Mouse (Mus musculus) limb, embryonic 14.5 days (tissue): ENCODE measurements around the gene Lif. TPM values are rescaled to one million over a fixed set of nuclear protein-coding genes. Genes with fewer than 3 reads are reported as not detected.

Experiments
- ATAC-seq: fragments of 200-750 bp; cut with Nextera tagmentation; 2 replicates; pipeline ENCODE4 v1.8.0; 2017; ENCODE audit warnings: low read depth, moderate number of reproducible peaks, moderate TSS enrichment; ENCODE audit not compliant: low FRiP score
- DNase-seq: peaks from one replicate; pipeline ENCODE4 v3.0.0-alpha.2; 2015; ENCODE audit warnings: low spot score
- H3K27ac ChIP-seq: fragments of 300-500 bp; sonication (generic); replicated peaks from 2 replicates; pipeline ENCODE4 v1.5.1; 2014; ENCODE audit warnings: low read depth, mild to moderate bottlenecking, low read length, moderate library complexity, mixed read lengths
- H3K27me3 ChIP-seq: fragments of 300-500 bp; sonication (generic); 2 replicates; pipeline ENCODE4 v1.6.1; 2014; ENCODE audit warnings: low read length, mixed read lengths; ENCODE audit not compliant: control insufficient read depth, insufficient read depth
- H3K36me3 ChIP-seq: fragments of 300-500 bp; sonication (generic); 2 replicates; pipeline ENCODE4 v1.6.1; 2014; ENCODE audit warnings: mild to moderate bottlenecking, low read length, moderate library complexity, mixed read lengths; ENCODE audit not compliant: control insufficient read depth, insufficient read depth
- H3K4me1 ChIP-seq: fragments of 300-500 bp; sonication (generic); 2 replicates; pipeline ENCODE4 v1.6.1; 2014; ENCODE audit warnings: antibody characterized with exemption, low read length, mixed read lengths; ENCODE audit not compliant: control insufficient read depth, insufficient read depth
- H3K4me2 ChIP-seq: fragments of 300-500 bp; sonication (generic); replicated peaks from 2 replicates; pipeline ENCODE4 v1.6.1; 2014; ENCODE audit warnings: low read depth, mild to moderate bottlenecking, low read length, moderate library complexity; ENCODE audit not compliant: severe bottlenecking
- H3K4me3 ChIP-seq: fragments of 300-500 bp; sonication (generic); replicated peaks from 2 replicates; pipeline ENCODE4 v1.5.1; 2014; ENCODE audit warnings: low read length
- H3K9ac ChIP-seq: fragments of 300-500 bp; sonication (generic); 2 replicates; pipeline ENCODE4 v1.6.1; 2014; ENCODE audit warnings: mild to moderate bottlenecking, low read depth, low read length, moderate library complexity; ENCODE audit not compliant: severe bottlenecking
- H3K9me3 ChIP-seq: fragments of 300-500 bp; sonication (generic); 2 replicates; pipeline ENCODE4 v1.6.1; 2016; ENCODE audit warnings: low read length; ENCODE audit not compliant: control insufficient read depth
- POLR2A ChIP-seq: fragments of 200-500 bp; IDR thresholded peaks from 2 replicates; pipeline ENCODE4 v1.8.0; 2012; ENCODE audit warnings: inconsistent platforms, mild to moderate bottlenecking, moderate library complexity, borderline replicate concordance; ENCODE audit not compliant: insufficient read depth, insufficient read length; ENCODE audit errors: extremely low read depth
- WGBS: fragments of 180-500 bp; shearing (Covaris S2); extraction: QIAGEN DNeasy Blood & Tissue Kit; methylation state at CpG from one replicate; pipeline ENCODE4 v1.1.7; 2014; 5-methylcytosine and 5-hydroxymethylcytosine counted together
- polyA plus RNA-seq, 2 experiments: library from polyadenylated mRNA; depleted of rRNA in 1 of 2; stranded (reverse) in 1 of 2; unstranded in 1 of 2; fragments of >200 nt; fragmentation: Nextera tagmentation in 1 of 2; extraction: Ambion mirVana in 1 of 2; gene quantifications; 2 replicates each; pipeline versions ENCODE4 v1.2.1 to v1.2.3; 2012 to 2014

The Lif gene
- polyA plus RNA-seq, 2 experiments: 0.50 to 0.89 TPM

- ATAC-seq: no peak
- TF ChIP-seq POLR2A: no peak
These were observed 50.7 kb downstream of the Lif start for GRCm38 (mm10) chr11:4308060-4308513.

GRCm38 (mm10) chr11:4308514-4309450, 51.4 kb downstream of the Lif start:
- DNase-seq: peak; percentile 78
- 13% methylated on average over 25 of the region's 25 CpGs for WGBS

More at GRCm38 (mm10) chr11:4308060-4308513, 50.7 kb downstream of the Lif start:
- H3K9me3 ChIP-seq: no peaks in the 10 kb centered on the region
- no peaks in the 10 kb centered on the region for H3K36me3 ChIP-seq
- no peak overlapping the region for H3K9ac ChIP-seq
- DNase-seq: peak; percentile 27
- H3K4me1 ChIP-seq: peaks cover 26% of the 10 kb centered on the region
- H3K4me3 ChIP-seq: no peak overlapping the region
- peak overlapping the region; percentile 40; the same call in 1 of the 2 replicates for H3K4me2 ChIP-seq
- H3K27ac ChIP-seq: peak overlapping the region; percentile 78
- 10% methylated on average over 6 of the region's 6 CpGs for WGBS
- H3K27me3 ChIP-seq: no peaks in the 10 kb centered on the region

GRCm38 (mm10) chr11:4309613-4310012, 52.3 kb downstream of the Lif start:
- H3K27me3 ChIP-seq: no peaks in the 10 kb centered on the region
- no peak for TF ChIP-seq POLR2A
- no peak for ATAC-seq

More at GRCm38 (mm10) chr11:4308514-4309450, 51.4 kb downstream of the Lif start:
- no peak overlapping the region for H3K4me3 ChIP-seq
- peak overlapping the region; percentile 78 for H3K27ac ChIP-seq
- H3K4me1 ChIP-seq: peaks cover 26% of the 10 kb centered on the region
- H3K9me3 ChIP-seq: no peaks in the 10 kb centered on the region
- H3K4me2 ChIP-seq: peak overlapping the region; percentile 40
- H3K27me3 ChIP-seq: no peaks in the 10 kb centered on the region
- TF ChIP-seq POLR2A: no peak
- peak overlapping the region; percentile 36; the same call in 1 of the 2 replicates for H3K9ac ChIP-seq
- peak; percentile 86 for ATAC-seq
- H3K36me3 ChIP-seq: no peaks in the 10 kb centered on the region

GRCm38 (mm10) chr11:4310324-4310723, 53.0 kb downstream of the Lif start:
- Histone ChIP-seq H3K4me2 (no peak overlapping the region), H3K9me3 (no peaks in the 10 kb centered on the region), H3K27ac (no peak overlapping the region), H3K36me3 (no peaks in the 10 kb centered on the region), H3K27me3 (no peaks in the 10 kb centered on the region), H3K4me3 (no peak overlapping the region), H3K4me1 (peaks cover 26% of the 10 kb centered on the region), H3K9ac (no peak overlapping the region)
- DNase-seq: no peak
- 83% methylated on average over 4 of the region's 4 CpGs for WGBS
- no peak for TF ChIP-seq POLR2A
- ATAC-seq: no peak

More at GRCm38 (mm10) chr11:4309613-4310012, 52.3 kb downstream of the Lif start:
- Histone ChIP-seq H3K4me3 (no peak overlapping the region), H3K9ac (no peak overlapping the region), H3K27ac (peak overlapping the region; percentile 78; the same call in 1 of the 2 replicates), H3K4me1 (peaks cover 26% of the 10 kb centered on the region), H3K9me3 (no peaks in the 10 kb centered on the region), H3K4me2 (no peak overlapping the region), H3K36me3 (no peaks in the 10 kb centered on the region)
- WGBS: 80% methylated on average over 4 of the region's 4 CpGs
- DNase-seq: no peak

GRCm38 (mm10) chr11:4312180-4312579, 54.8 kb downstream of the Lif start:
- ATAC-seq: no peak
- no peak for DNase-seq
- Histone ChIP-seq H3K36me3 (no peaks in the 10 kb centered on the region), H3K4me1 (peaks cover 26% of the 10 kb centered on the region), H3K4me2 (no peak overlapping the region), H3K27ac (no peak overlapping the region), H3K9me3 (no peaks in the 10 kb centered on the region), H3K27me3 (no peaks in the 10 kb centered on the region), H3K4me3 (no peak overlapping the region), H3K9ac (no peak overlapping the region)
- 66% methylated on average over 4 of the region's 4 CpGs for WGBS
- TF ChIP-seq POLR2A: no peak
